Mouse (Mus musculus): ENCODE measurements around the gene Caln1. TPM values are rescaled to one million over a fixed set of nuclear protein-coding genes. Genes with fewer than 3 reads are reported as not detected.

Caln1 gene
- polyA plus RNA-seq (2015; fragmentation: Nextera tagmentation; extraction: Ambion mirVana), result 0.12 TPM in 1 of 2 replicates, not detected in the other

DNA sequence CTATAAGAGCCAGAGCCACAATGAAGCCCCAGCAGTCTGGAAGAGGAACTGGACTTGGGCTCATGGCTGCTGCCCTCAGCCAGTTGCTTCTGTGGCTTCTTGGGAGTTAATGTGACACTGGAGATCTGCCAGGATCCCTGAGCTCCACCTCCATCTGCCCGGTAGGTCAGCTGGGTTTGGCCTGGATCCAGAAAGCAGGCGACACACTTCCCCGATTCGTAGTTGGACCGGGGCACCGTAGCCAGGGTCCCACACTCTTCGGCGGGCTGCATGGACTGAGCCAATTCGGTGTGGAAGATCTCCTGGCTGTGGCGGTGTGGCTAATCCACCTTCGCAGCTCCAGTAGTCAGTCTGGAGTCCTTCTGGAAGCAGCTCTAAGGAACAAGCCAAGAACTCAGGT lies at the start of gene Caln1:
Gene Caln1 (plus strand): TSS at position 219 of the 400 bp plus-strand sequence.

DNA sequence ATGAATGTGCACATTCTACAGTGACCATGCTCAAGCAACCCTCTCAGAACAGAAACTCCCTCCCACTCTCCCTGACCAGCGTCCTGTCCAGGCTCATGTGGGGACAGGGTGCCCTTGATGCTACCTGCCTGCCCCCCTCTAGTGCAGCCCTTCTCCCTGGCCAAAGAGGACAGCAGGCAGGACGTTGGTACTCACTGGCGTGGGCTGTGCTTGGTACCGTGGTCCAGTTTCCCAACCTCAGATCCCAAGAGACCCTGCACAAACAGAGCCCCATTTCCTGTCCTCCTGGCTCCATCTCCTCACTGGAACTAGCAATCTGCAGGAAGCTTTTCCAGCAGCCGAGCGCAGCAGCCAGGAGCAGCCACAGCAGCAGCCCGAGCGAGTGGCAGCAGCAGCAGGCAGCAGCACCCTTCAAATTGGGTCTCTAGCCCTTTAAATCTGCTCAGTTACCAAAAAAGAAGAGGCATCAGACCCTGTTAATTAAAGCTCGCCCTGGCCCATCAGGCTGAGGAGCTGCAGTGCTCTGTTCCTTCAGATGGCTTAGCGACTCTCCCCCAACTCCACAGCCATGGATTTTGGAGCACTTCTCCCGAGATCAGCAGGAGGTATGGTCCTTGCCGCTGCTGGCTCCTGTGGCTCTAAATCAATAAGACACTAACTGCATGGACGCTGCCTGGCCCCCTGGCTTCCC lies 15.1 kb downstream of the Caln1 start, which contains the start of gene A330070K13Rik:
Gene A330070K13Rik (minus strand): TSS at position 410 of the 691 bp plus-strand sequence.

Other genes starting within 250 kb of the Caln1 start
- 3.4 and 4.0 TPM in 2 replicates for gene Kctd7, start 224.6 kb upstream of the Caln1 start, polyA plus RNA-seq (2015; fragmentation: Nextera tagmentation; extraction: Ambion mirVana)
- gene Rabgef1, start 197.7 kb upstream of the Caln1 start, polyA plus RNA-seq (2015; fragmentation: Nextera tagmentation; extraction: Ambion mirVana), result 27.0 and 30.5 TPM in 2 replicates
- gene Tmem248, start 152.4 kb upstream of the Caln1 start, polyA plus RNA-seq (2015; fragmentation: Nextera tagmentation; extraction: Ambion mirVana), result 23.5 and 28.9 TPM in 2 replicates
- 44.0 and 50.8 TPM in 2 replicates for gene Sbds, start 113.9 kb upstream of the Caln1 start, polyA plus RNA-seq (2015; fragmentation: Nextera tagmentation; extraction: Ambion mirVana)
- gene Tyw1, start 113.8 kb upstream of the Caln1 start, polyA plus RNA-seq (2015; fragmentation: Nextera tagmentation; extraction: Ambion mirVana), result 11.2 and 11.5 TPM in 2 replicates
- gene A330070K13Rik, start 15.2 kb downstream of the Caln1 start, polyA plus RNA-seq (2015; fragmentation: Nextera tagmentation; extraction: Ambion mirVana), result not detected in 2 replicates